Mouse (Mus musculus) G1E (cell line): ENCODE results near the gene Cct2.

Experiments used
- CTCF ChIP-seq: IDR thresholded peaks from 2 replicates; pipeline ENCODE4 v1.5.1; 2012; ENCODE audit warnings: low read depth, low read length, inconsistent platforms, mixed read lengths
- TAL1 ChIP-seq: conservative IDR thresholded peaks from 2 replicates; pipeline ENCODE4 v1.6.1; 2012; ENCODE audit warnings: low read depth, low read length, inconsistent platforms, mixed read lengths

- no peak for TF ChIP-seq CTCF
- no peak for TF ChIP-seq TAL1
Observed at GRCm38 (mm10) chr10:117072191-117072888, 8.7 kb upstream of the Cct2 start.
